Mouse (Mus musculus): ENCODE data around the gene Borcs8.

Borcs8 gene

DNA sequence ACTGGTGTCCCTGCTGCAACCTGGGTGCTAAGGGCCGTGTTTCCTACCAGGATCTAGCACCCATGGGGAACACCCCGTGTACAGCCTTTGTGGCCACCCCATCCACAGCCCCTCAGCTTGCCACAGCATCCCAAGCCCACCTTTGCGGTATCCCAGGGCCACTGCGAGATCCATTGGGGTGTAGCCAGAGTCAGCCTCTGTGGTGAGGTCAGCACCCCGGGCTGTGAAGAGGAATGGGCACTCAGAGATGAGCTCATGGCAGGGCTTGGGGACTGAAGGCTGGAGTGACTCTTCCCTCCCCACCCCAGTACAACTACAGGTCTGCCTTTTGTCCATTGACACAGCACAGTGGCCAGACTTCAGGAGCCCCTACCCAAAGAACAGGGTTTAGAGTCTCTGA is 5.2 kb upstream of the Borcs8 start:
- DNase-seq (ENCODE audit: low read depth, low spot score): no peak

DNA sequence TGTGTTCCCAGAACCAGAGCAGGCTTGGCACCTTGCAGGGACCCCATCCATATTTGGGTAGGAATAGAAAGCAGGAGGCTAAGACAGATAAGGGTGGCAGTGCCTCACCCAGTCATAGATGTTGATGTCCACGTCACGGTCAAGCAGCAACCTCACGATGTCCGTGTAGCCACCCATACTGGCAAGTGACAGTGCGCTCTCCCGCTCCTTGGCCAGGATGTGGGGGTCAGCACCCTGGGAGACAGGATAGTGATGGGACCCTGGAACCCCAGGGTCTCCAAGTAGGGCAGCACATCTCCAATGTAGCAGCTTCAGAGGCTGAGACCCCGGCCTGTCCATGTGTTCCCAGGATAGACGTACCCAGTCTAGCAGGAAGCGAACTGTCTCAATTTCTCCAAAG is 4.4 kb upstream of the Borcs8 start:
- DNase-seq (ENCODE audit: low read depth, low spot score): no peak

DNA sequence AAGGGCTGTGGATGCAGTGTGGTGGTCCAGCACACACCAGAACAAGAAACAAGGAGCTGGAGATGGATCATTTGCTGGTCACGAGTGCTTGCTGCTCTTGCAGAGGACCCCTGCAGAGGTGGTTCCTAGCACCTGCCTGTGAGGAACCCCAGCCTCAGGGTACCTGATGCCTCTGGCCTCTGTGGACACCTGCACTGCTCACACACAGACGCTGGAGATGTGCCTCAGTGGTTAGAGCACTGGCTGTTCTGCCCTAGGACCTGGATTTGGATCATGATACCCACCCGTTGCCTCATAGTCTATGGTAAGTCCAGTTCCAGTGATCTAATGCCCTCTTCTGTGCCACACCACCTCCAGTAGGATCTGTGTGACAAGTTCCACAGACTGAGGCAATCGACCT is 2.7 kb upstream of the Borcs8 start:
- no peak for DNase-seq (ENCODE audit: low read depth, low spot score)

DNA sequence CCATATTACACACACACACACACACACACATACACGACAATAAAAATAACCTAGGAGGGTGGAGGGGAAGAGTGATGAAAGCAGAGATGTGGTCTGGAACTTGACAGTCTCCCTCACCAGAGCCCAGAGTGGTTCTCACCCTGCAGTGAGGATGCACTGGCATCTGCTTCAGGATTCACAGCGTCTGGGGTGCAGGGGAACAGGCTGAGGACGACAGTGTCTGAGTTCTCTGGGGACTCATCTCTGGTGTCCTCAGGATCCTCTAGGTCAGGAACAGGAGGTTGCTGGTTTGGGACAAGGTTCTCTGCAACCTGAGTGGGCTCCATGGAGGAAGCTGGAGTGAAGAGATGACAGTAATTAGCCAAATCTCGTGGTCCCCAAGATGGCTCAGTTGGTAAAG is 1.4 kb upstream of the Borcs8 start:
- DNase-seq (ENCODE audit: low read depth, low spot score): no peak

DNA sequence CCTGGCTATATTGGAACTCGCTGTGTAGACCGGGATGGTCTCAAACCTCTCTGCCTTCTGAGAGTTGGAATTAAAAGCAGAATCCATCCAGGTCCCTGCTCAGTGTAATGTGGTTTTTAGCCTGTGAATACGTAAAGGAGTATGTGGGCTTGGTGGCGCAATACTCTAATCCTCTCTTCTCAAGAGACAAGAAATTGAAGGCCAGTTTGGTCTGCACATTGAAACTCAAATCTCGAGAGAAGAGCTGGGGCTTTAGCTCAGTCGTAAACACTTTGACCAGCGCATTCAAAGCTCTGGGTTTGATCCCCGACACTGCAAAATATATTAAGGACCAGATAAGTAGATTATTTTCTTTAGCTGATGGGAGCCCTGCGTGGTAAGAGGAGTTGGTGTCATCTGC is 682 bp downstream of the Borcs8 start:
- no peak for DNase-seq (ENCODE audit: low read depth, low spot score)

DNA sequence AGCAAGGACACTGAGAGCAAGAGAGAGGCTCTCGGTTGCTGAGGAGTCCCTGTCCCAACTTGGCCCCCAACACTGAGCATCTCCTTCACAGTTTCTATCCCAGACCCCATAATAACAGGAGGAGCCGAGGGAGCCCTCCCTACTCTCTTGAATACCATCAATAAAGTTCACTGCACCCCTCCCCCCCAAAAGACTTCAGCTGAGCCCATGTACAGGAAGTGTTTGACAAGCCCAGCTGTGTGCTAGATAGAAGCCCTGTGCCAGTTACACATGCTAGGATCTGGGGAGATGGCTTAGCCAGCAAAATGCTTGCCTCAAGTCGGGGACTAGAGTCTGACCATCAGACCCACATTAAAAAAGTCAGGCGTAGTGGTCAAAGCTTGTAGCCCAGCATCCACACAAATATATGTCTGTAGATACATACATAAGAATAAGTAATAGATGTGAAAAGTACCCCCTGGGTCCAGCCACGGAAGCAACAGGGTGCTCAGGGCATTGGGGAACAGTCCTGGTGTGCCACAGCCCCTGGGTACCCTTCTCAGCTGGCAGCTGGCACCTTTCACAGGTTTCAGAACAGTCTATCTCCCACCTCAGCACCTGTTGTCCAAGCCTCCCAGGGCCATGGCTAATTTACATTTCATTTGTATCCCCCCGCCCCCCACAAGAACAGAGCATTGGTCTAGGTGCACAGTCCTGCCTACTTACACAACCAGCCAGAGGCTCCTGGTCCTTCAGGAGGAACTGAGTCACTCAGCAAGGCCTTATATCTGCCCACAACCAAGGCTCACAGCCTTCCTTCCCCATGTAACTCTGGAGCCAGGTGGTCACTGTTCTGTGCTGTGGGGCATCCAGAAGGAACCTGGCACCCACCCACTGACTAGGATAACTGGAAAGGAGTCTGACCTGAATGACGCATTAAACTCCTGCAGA is 8.6 kb downstream of the Borcs8 start:
- DNase-seq (ENCODE audit: low read depth, low spot score): no peak

DNA sequence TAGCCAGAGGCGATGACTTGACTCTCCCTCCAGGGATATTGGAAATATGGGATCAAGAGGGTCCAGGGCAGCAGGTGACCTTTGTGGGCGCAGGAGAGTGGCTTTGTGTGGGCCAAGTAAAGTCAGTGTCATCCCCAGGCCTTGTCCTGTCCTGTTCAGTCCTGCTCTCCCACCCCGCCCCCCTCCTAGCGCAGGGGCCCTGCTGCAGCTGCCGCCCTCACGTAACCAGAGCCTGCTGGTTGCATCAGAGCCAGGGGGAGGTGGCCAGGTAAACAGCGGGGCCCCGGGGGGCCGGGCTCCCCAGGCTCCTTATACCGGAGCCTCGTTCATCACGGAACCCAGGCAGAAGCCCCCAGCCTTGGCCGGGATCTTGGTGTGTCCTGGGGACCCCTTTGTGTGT is 10.9 kb downstream of the Borcs8 start:
- no peak for DNase-seq (ENCODE audit: low read depth, low spot score)

DNA sequence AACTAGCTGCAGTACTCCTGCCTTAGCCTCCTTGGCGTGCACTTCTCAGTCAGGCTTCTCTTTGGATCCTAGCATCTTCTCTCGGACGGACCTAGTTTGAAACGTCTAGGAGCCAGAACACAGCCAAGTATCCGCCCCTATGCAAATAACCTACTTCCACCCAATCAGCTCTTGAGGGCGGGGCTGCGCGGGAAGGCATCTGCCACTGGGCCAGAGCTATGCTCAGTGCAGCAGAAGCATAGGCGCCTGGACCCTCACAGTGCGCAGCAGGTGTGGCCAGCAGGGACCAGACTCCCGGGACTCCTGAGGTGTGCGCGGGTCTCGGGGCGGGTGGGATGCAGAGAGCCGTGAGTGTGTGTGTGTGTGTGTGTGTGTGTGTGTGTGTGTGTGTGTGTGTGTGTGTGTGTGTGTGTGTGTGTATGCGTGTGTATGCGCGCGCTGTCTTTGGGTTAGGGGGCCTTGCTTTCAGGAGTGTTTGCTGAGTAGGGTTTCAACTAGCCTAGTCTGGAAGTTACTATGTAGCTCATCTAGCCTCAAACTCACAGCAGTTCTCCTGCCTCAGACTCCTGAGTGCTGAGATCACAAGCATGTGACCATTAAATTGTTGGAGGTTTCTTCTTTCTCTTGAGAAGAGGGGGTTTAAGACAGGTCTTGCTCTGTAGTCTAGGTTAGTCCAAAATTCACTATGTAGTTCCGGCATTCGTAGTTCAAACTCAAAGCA is 13.4 kb downstream of the Borcs8 start:
- peak; percentile 67 for DNase-seq (ENCODE audit: low read depth, low spot score)

DNA sequence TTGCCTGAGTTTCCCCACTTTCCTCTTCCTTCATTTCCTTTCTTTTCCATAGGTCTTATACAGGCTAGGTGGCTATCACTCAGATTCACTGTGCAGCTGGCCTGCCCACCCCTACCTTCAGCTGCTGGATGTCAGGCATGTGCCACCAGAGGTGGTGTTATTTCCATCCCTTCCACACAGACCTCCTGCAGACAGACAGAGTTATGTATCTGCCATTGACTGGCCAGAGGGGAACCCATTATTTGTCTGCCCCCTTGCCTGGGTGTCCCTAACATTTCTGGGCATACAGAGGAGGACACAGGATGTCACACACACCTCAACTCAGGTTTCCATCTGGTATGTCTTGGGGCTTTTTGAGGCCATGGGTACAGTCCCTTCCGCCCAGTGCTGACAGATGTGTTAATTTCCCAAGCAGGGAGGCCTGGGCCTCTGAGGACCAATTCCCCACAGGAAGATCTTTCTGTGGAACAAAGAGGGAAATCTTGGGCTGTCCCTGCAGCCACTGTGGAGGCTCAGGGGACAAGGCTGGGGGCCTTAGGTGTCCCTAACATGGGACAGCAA is 18.0 kb downstream of the Borcs8 start:
- DNase-seq (ENCODE audit: low read depth, low spot score): no peak

DNA sequence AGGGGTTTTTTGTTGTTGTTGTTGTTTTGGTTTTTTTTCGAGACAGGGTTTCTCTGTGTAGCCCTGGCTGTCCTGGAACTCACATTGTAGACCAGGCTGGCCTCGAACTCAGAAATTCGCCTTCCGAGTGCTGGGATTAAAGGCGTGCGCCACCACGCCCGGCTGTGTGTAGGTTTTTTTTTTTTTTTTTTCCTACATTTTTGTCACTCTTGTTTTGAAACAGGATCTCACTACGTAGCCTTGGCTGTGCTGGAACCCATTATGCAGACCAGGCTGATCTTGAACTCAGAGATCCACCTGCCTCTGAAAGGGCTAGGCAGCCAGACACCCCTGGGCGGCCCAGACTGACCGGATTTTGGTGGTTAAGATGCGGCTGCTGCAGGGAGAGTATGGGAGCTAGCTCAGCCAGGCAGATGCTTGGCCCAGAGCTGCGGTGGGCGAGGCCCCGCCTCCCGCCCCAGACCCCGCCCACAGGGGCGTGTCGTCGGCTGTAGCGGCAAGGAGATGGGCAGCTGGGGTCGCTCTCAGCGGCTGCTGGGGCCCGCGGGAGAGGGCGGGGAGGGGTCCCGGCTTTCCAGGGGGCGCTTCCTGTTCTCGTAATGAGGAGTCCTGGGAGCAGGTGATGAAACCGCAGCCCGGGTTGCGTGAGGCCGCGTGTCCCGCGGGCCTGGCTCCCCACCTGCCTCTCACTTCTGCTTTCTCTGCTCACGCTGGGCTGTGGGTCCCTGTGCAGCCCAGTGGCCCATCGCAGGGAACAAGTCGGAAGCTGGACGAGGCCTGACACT is 19.0 kb downstream of the Borcs8 start:
- peak; percentile 69 for DNase-seq (ENCODE audit: low read depth, low spot score)

DNA sequence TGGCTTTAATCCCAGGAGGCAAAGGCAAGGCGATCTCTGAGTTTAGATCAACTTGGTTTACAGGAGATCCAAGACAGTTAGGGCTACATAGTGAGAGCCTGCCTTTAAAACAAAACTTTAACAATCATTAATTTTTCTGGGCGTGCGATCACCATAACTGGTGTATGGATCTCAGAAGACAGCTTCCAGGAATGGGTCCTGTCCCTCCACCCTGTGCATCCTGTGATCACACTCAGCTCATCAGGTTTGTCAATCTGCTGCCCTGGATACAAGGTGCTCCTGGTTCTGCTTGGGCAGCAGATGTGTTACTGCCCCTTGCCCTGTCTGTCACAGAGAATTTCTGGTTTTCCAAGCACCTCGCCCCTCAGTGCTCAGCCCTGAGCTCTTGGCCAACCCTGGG is 19.9 kb downstream of the Borcs8 start:
- DNase-seq (ENCODE audit: low read depth, low spot score): no peak

DNA sequence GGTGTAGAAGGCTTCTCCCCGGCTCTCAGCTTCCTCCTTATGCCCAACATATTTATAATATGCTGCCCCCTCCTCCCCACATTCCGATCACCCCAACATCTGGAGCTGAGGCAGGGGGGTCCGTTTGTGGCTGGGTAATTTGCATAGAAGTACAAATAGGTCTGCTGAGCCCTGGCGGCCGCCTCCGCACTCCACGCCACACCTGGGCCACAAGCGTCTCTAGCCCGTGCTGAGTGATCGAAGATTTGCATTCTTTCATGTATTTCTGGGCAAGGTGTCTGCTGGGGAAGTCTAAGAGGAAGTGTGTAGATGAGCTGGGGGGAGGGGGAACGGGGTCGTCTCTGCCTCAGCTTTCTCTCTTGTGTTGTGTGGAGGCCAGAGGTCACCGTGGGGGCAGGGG is 20.7 kb downstream of the Borcs8 start:
- DNase-seq (ENCODE audit: low read depth, low spot score): no peak

DNA sequence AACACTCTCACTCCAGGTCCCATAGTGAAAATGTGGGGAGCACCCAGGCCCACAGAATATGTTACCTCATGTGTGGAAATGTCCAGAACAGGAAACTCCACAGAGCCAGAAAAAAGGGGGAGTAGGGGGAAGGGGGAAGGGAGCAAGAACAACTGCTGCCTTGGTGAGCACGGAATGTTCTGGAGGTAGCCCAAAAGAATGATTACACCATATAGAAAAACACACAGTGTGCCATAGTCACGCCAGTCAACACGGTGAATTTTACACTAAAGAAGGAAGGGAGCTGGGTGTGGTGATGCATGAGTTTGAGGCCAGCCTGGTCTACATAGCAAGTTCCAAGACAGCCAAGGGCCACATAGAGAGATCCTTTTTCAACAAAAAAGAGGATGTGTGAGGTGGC is 24.0 kb downstream of the Borcs8 start:
- no peak for DNase-seq (ENCODE audit: low read depth, low spot score)

DNA sequence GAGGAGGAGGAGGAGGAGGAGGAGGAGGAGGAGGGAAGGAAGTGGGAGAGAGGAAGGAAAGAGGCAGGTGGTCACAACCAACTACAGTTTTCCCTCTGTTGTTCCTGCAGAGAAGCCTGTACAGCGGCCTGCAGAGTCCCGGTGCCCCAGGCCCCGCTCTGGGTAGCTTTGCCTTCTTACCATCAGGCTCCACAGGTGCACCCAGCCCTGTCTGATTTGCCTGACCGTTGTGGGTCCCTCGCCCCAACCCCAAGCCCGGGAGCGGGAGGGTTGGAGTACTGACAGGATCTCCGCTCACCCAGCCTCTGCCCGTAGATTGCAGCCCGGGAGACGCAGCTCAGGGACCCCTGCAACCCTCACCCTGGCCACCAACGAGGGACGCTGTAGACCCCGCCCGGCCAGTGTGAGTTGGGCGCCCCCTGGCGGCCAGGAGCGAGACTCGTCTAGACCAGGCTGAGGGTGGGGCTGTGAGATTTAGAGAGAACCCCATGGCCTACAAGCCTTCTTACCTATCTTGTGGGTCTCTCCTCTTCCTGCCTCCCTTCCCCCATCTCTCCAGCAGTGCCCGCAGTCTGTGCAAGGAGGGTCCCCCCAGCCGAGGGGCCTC is 27.3 kb downstream of the Borcs8 start:
- peak; percentile 59 for DNase-seq (ENCODE audit: low read depth, low spot score)

DNA sequence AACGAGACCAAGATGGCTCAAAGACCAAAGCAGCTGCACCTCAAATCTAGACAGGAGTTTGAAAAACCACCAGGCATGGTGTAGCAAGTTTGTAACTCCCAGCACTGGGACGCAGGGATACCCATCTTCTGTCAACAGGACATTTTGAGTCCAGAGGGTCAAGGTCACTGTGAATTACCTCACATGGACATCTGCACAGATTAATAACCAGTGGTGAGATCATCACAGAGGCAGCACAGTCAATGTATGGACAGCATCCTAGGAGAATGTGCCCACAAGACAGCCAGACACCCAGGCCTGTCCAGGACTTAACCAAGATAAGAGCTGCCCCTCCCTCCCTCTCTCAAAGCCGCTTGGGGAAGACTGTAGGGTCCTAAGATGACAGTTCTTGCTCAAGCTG is 30.8 kb downstream of the Borcs8 start:
- no peak for DNase-seq (ENCODE audit: low read depth, low spot score)

DNA sequence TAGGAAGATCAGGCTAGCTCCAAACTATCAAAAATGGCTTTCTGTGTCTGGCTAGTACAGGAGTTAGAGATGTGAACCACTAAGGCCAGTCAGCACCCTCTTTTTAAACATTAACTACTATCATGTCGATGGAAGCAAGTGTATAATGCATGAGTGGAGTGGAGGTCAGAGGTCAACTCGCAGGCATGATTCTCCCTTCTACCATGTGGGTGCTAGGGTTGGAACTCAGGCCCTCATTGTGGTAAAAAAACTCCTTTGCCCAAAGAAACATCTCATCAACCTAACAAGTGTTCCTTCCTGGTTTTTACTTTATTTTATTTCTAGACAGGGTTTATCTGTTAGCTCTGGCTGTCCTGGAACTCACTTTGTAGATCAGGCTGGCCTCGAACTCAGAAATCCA is 31.4 kb downstream of the Borcs8 start:
- DNase-seq (ENCODE audit: low read depth, low spot score): no peak

DNA sequence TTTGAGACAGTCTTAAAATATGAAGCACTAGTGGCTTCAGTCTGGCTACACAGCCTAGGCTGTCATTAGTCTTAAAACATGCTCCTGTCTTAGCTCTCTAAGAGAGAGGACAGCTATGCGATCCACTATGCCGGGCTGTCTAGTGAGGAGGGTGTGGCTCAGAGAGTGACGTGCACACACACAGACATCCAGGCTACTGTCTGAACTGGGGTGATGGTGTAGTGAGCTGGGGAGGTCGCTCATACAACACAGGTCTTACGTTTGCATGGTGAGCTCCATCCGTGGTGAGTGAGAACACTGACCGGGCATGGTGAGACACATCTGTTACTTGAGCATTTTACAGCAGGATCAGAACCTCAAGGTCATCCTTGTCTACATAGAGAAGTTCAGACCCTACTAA is 31.9 kb downstream of the Borcs8 start:
- no peak for DNase-seq (ENCODE audit: low read depth, low spot score)

DNA sequence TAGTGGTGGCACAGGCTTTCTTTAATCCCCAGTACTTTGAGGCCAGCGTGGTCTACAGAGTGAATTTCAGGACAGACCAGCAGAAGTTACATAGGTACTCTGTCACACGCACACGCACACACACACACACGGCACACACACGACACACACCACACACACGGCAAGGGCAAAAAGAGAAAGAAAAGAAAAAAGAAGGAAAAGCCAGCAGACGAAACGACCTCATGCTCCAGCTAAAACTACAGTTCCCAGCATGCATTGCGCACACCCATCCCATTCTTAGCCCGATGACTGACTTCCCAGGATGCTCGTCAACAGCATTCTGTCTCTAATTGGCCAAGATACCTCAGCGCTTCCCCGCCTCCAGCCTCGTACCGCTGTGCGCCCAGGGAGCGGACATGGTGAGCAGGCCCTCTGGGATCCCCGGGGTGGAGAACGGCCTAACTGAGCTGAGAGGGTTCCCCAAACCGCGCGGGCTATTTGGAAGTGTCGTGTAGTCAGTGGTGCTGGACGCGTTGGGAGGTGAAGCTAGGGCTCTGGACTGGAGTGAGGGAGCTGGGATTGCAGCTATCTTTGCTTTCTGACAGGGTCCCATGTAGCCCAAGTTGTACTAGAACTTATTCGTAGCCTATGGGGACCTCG is 32.9 kb downstream of the Borcs8 start, which contains the start of gene Tmem161a:
Gene Tmem161a (plus strand): TSS at position 314 of the 639 bp plus-strand sequence.
- peak; percentile 88 for DNase-seq (ENCODE audit: low read depth, low spot score)

DNA sequence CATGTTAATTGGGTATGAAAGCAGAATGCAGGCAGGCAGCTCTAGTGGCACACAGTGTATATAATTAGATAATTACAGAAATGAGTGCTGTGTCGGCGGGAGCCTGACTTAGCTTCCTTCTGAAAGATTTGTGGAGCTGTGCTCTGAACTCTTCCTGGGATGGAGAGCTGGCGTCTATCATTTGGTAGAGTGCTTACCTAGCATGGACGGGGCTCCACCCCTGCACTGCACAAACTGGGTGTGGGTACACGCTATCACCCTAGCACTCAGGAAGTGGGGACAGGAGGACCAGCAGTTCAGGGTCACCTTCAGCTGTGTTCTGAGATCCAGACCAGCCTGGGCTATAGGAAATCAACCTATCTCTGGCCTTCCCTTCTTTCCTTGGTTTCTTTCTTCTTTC is 34.0 kb downstream of the Borcs8 start:
- DNase-seq (ENCODE audit: low read depth, low spot score): no peak

DNA sequence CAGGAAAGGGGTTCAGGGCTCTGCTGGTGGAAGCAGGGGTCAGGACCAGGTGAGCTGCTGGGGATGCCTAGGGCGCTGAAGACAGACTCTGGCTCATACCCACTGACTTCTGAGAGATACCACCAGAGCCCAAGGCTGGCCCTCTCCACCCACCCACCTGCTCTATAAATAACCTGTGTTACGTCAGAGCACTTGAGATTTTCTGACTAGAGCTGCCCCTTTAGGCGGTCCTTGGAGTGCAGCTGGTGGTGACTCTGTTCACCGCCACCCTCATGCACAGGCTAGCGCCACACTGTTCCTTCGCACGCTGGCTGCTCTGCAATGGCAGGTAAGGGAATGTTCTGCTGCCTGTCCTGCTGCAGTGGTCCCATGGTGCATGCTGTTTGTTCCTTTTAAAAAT is 34.8 kb downstream of the Borcs8 start:
- no peak for DNase-seq (ENCODE audit: low read depth, low spot score)

DNA sequence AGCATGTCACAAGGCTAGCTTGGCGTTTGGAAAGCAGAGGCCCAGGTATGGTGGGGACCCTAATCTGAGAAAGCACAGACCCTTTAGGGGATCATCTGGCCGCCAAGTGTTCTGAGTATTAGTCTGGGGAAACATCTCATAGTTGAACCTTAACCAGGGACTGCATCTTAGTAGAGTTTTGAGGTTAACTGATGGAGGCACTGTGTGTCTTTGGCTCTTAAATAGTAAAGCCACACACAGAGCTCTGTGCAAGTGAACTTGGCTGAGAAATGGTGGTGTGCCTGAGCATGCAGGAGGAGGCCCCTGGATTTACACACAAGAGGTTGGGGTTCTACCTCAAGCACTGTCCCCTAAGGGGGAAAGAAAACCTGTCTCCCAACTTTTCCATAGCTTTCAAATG is 38.9 kb downstream of the Borcs8 start:
- no peak for DNase-seq (ENCODE audit: low read depth, low spot score)

All from embryo, embryonic 11.5 days (tissue).